Mouse (Mus musculus) cerebellum, adult 11 months (tissue): ENCODE data around the gene Gm10668.
"Not testable (repeated sequence)": the region's sequence is repeated elsewhere in the genome, so short reads cannot be mapped to it uniquely, and the experiment has no call there.

Experiments
- DNase-seq: peaks from one replicate; pipeline ENCODE4 v3.0.0; 2022

Gene Gm10668

GRCm38 (mm10) chr7:20730524-20730923 is at the start of gene Gm10668:
Gm10668 (minus strand) TSS chr7:20730624.
- not testable (repeated sequence) for DNase-seq

GRCm38 (mm10) chr7:20770885-20771284 is 40.5 kb upstream of the Gm10668 start, which contains the start of gene Vmn1r112:
Vmn1r112 (plus strand) TSS chr7:20771185.
- DNase-seq = not testable (repeated sequence)

GRCm38 (mm10) chr7:20703116-20703515 is 27.3 kb downstream of the Gm10668 start, which contains the start of gene Vmn1r111:
Vmn1r111 (minus strand) TSS chr7:20703216.
- DNase-seq = not testable (repeated sequence)
